Mouse (Mus musculus) forebrain, embryonic 13.5 days (tissue): ENCODE measurements around the gene Stxbp2. TPM values are rescaled to one million over a fixed set of nuclear protein-coding genes. Genes with fewer than 3 reads are reported as not detected.

Experiments
- ATAC-seq: fragments of 200-750 bp; cut with Nextera tagmentation; 2 replicates; pipeline ENCODE4 v1.8.0; 2017
- H3K27ac ChIP-seq: fragments of 300-500 bp; sonication (generic); 2 replicates; pipeline ENCODE4 v1.5.1; 2015; ENCODE audit warnings: inconsistent platforms, mild to moderate bottlenecking, moderate library complexity
- H3K27me3 ChIP-seq: fragments of 300-500 bp; sonication (generic); 2 replicates; pipeline ENCODE4 v1.6.1; 2015; ENCODE audit warnings: mild to moderate bottlenecking, inconsistent platforms
- H3K36me3 ChIP-seq: fragments of 300-500 bp; sonication (generic); 2 replicates; pipeline ENCODE4 v1.6.1; 2015; ENCODE audit warnings: mild to moderate bottlenecking, inconsistent platforms; ENCODE audit not compliant: poor library complexity, severe bottlenecking
- H3K4me1 ChIP-seq: fragments of 300-500 bp; sonication (generic); 2 replicates; pipeline ENCODE4 v1.6.1; 2015; ENCODE audit warnings: inconsistent platforms
- H3K4me2 ChIP-seq: fragments of 300-500 bp; sonication (generic); 2 replicates; pipeline ENCODE4 v1.6.1; 2015; ENCODE audit warnings: inconsistent platforms, mild to moderate bottlenecking, moderate library complexity
- H3K4me3 ChIP-seq: fragments of 300-500 bp; sonication (generic); 2 replicates; pipeline ENCODE4 v1.5.1; 2015; ENCODE audit warnings: mild to moderate bottlenecking, inconsistent platforms
- H3K9ac ChIP-seq: fragments of 300-500 bp; sonication (generic); 2 replicates; pipeline ENCODE4 v1.6.1; 2015; ENCODE audit warnings: mild to moderate bottlenecking, inconsistent platforms
- H3K9me3 ChIP-seq: fragments of 300-500 bp; sonication (generic); replicated peaks from 2 replicates; pipeline ENCODE4 v1.6.1; 2016; ENCODE audit warnings: inconsistent platforms
- WGBS: fragments of 180-500 bp; shearing (Covaris S2); methylation state at CpG from one replicate; pipeline ENCODE4 v1.1.7; 2015; 5-methylcytosine and 5-hydroxymethylcytosine counted together
- polyA plus RNA-seq: library from polyadenylated mRNA; unstranded; fragments of >200 nt; fragmentation: Nextera tagmentation; extraction: Ambion mirVana; gene quantifications from 2 replicates; pipeline ENCODE4 v1.2.1, GENCODE M21; 2015

Gene Stxbp2
- polyA plus RNA-seq, 1 experiment from 2014 or later: 35.7 TPM

DNA sequence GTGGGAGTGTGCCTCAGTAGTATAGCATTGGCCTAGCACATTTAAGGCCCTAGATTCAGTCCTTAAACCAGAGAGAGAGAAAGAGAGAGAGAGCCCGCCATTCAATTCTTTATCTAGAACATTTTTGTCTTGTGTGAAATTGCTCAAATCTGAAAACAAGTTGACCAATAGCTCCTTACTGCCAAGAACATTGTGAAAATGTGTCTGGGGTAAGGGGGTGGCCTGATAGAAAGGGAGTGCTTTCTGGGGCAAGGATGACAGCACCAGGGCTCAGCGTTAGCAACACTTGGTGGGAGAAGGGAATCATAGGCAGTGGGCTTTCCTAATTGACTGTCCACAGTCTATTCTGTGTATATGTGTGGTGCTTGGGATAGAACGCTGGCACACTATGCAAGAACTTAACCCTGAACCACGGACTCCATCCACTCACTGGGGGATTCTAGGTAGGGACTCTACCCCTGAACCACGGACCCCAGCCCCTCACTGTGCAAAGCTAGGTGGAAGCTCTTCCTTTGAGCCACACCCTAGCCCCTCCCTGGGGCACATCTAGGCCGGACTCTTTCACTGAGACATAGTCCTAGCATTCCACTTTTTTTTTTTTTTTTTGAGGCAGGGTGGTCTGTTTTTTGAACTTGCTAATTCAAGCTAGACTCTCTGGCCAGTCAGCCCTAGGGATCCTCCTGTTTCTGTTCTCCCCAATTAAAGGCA, 16.2 kb downstream of the Stxbp2 start:
- Histone ChIP-seq H3K27me3 (no peaks in the 10 kb centered on the region), H3K9me3 (no peaks in the 10 kb centered on the region), H3K4me2 (no peak overlapping the region), H3K4me3 (no peak overlapping the region), H3K27ac (no peak overlapping the region), H3K9ac (no peak overlapping the region), H3K4me1 (no peaks in the 10 kb centered on the region), H3K36me3 (no peaks in the 10 kb centered on the region)
- ATAC-seq: no peak
- WGBS: 86% methylated on average over 6 of the region's 6 CpGs

DNA sequence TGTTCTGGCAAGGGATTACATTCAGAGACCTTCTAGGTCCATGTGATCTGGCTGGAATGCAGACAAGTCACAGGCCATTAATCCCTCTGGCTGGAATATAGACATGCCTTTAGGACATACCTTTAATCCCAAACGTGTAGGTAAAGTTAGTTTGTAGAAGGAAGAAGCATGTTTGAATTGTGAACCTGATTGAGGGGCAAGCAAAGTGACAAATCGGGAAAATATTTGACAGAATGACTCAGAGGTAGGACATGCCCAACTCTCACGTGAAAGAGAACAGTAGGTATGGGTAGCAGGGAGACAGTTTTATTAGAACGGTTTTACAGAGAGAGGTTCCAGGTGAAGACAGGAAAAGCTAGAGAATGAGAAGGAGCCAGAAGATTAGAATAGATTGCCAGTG, 16.8 kb downstream of the Stxbp2 start:
- 81% methylated on average over 4 of the region's 4 CpGs for WGBS
- H3K27ac ChIP-seq: no peak overlapping the region
- H3K9me3 ChIP-seq: no peaks in the 10 kb centered on the region
- no peaks in the 10 kb centered on the region for H3K27me3 ChIP-seq
- H3K4me2 ChIP-seq: no peak overlapping the region
- no peak overlapping the region for H3K9ac ChIP-seq
- no peaks in the 10 kb centered on the region for H3K36me3 ChIP-seq
- no peaks in the 10 kb centered on the region for H3K4me1 ChIP-seq
- no peak overlapping the region for H3K4me3 ChIP-seq
- no peak for ATAC-seq

DNA sequence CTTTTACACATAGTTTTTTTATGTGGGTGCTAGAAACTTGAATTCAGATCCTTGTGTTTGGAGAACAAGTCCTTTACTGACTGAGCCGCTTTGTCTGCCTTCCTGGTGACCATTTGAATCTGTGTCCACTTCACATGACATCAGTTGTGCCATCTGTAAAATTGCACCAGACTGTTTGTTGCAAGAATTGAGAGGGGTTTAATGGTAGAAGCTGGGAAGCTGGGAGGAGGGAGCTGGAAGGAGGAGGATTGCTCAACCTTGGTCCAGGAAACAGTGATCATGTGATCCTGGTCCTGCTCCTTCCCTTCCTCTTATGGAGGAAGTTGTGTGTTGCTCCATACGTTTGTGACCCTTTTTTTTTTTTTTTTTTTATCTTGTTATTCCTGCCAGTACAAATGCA, 17.5 kb downstream of the Stxbp2 start:
- Histone ChIP-seq H3K9me3 (no peaks in the 10 kb centered on the region), H3K4me2 (no peak overlapping the region), H3K4me3 (no peak overlapping the region), H3K27me3 (no peaks in the 10 kb centered on the region), H3K36me3 (no peaks in the 10 kb centered on the region), H3K27ac (no peak overlapping the region), H3K4me1 (no peaks in the 10 kb centered on the region), H3K9ac (no peak overlapping the region)
- 85% methylated on average over 2 of the region's 2 CpGs for WGBS
- ATAC-seq: no peak

DNA sequence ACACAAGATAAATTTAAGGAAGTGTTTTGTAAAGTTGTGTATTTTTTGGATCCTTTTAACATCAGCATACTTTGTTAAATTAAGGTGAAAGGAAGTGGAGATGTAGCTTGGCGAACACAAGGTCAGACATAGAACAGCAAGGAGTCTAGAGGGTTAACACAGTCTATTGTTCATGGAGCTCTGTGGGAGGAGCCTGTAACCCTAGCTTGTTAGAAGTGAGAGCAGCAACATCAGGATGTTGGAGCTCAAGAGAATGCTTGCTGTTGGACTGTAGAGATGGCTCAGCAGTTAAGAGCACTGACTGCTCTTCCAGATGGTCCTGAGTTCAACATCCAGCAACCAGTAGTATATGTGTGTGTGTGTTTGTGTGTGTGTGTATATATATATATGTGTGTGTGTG, 18.2 kb downstream of the Stxbp2 start:
- H3K27ac ChIP-seq: no peak overlapping the region
- no peak for ATAC-seq
- WGBS: 35% methylated on average over 1 of the region's 1 CpGs

DNA sequence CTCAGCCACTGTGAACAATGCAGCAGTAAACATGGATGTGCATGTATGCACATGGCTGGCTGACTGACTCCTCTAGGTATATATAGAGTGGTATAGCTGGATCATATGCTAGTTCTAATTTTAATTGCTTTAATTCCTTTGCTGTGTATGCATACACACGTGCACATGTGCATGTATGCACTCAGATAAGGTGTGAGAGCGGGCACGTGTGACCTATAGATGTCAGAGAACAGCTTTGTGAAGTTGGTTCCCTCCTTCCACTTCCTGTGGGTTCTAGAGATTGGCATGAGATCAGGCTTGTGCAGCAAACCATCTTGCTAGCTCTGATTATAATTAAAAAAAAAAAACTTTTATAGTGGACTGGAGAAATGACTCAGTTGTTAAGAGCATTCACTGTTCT, 22.1 kb downstream of the Stxbp2 start:
- Histone ChIP-seq H3K4me1 (peaks cover 10% of the 10 kb centered on the region), H3K36me3 (no peaks in the 10 kb centered on the region), H3K9me3 (no peaks in the 10 kb centered on the region), H3K4me3 (no peak overlapping the region), H3K27me3 (no peaks in the 10 kb centered on the region), H3K27ac (no peak overlapping the region), H3K4me2 (no peak overlapping the region), H3K9ac (no peak overlapping the region)
- 67% methylated on average over 3 of the region's 3 CpGs for WGBS
- ATAC-seq: no peak

More for the DNA sequence above, 18.2 kb downstream of the Stxbp2 start:
- Histone ChIP-seq H3K4me1 (no peaks in the 10 kb centered on the region), H3K36me3 (no peaks in the 10 kb centered on the region), H3K4me3 (no peak overlapping the region), H3K27me3 (no peaks in the 10 kb centered on the region), H3K4me2 (no peak overlapping the region), H3K9ac (no peak overlapping the region), H3K9me3 (no peaks in the 10 kb centered on the region)

DNA sequence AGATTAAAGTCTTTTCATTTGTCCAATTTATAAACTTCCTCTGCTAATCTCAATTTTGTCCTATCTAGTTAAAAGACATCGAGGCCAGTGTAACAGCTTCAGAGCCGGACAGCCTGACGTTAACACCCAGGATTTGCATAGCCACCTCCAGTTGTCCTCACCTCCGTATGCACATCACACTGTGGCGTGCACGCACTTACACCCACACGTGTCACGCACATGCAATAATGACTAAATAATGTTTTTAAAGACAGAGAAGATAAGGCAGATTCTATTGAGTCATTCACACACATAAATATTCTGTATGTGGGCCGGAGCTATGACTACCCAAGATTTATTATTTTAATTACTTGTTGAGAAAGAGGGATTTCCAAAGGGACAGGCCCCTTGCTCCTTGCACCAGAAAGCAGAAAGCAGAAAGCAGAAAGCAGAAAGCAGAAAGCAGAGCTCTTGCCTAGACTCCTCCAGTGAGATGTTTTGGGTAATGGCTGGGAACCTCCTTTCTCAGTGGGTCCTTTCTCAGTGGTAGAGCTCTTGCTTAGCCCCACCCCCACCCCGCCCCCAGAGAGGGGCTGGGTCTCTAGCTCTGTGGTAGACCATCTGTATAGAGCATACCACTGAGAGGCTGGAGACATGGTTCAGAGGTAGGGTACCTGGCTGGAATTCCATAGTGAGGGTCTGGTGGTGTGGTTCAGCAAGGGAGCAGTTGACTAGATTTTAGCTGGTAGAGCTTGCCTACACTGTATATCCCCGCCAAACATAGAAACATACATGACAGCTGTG, 24.2 kb downstream of the Stxbp2 start:
- H3K4me1 ChIP-seq: peaks cover 10% of the 10 kb centered on the region
- no peak overlapping the region for H3K4me3 ChIP-seq
- H3K9ac ChIP-seq: no peak overlapping the region
- H3K36me3 ChIP-seq: no peaks in the 10 kb centered on the region
- no peaks in the 10 kb centered on the region for H3K27me3 ChIP-seq
- H3K4me2 ChIP-seq: no peak overlapping the region
- no peak overlapping the region for H3K27ac ChIP-seq
- ATAC-seq: no peak
- 78% methylated on average over 11 of the region's 11 CpGs for WGBS
- no peaks in the 10 kb centered on the region for H3K9me3 ChIP-seq

DNA sequence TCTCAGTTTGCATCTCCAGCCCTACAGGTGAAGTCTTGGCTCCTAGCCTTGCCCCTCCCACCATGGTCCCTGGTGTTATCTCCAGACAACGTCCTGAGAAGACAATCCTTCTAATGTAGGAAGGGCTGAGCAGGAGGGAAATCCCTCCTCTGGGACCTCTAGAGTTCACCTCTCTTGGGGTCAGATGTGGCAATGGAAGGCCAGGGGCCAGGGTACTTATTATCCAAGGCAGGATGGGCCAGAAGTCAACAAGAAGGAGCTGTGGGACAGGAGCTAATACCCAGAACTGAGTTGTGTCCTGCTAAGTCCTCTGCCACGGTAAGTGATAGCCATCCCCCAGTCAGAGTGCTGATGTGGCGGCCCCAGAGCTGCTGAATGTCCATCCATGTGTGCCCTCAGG, 24.8 kb downstream of the Stxbp2 start, which contains the start of gene Retn:
TSS of gene Retn (plus strand) at position 245 of the 400 bp plus-strand sequence.
- Histone ChIP-seq H3K36me3 (no peaks in the 10 kb centered on the region), H3K4me3 (no peak within 1 kb of the TSS), H3K27me3 (no peaks in the 10 kb centered on the region), H3K4me1 (peaks cover 10% of the 10 kb centered on the region), H3K9me3 (no peaks in the 10 kb centered on the region), H3K27ac (no peak within 1 kb of the TSS), H3K4me2 (no peak within 1 kb of the TSS), H3K9ac (no peak within 1 kb of the TSS)
- WGBS: 76% methylated on average over 3 of the region's 3 CpGs
- no peak for ATAC-seq

DNA sequence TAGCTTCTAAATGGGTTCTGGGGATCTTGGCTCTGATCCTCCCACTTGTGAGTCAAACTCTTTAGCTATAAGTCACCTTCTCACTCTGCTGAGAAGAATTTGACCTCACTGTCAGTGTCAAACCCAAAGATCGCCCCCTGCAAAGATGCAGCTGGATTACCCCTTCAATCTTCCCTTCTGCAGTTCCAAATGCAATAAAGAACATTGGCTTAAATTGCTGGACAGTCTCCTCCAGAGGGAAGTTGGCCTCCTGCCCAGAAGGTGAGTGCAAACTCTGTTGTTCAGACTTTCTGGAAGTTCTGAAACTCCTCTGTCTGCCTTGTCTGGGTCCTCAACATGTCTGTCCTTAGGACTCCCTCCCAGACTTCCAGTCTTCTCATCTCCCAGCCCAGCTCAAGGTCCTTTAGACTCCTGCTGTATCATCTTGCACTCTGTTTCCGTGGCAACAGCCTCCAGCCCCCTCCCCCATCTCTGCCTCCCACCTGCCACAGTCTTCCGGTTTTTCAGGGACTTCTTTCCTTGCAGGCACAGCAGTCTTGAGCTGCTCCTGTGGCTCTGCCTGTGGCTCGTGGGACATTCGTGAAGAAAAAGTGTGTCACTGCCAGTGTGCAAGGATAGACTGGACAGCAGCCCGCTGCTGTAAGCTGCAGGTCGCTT, 26.1 kb downstream of the Stxbp2 start:
- Histone ChIP-seq H3K9ac (peak overlapping the region; percentile 31; the same call in 1 of the 2 replicates), H3K4me1 (peaks cover 10% of the 10 kb centered on the region), H3K36me3 (no peaks in the 10 kb centered on the region), H3K4me2 (peak overlapping the region; percentile 31), H3K27ac (no peak overlapping the region), H3K27me3 (no peaks in the 10 kb centered on the region), H3K9me3 (no peaks in the 10 kb centered on the region), H3K4me3 (no peak overlapping the region)
- WGBS: 21% methylated on average over 7 of the region's 7 CpGs
- peak; percentile 50; the same call in 1 of the 2 replicates for ATAC-seq

DNA sequence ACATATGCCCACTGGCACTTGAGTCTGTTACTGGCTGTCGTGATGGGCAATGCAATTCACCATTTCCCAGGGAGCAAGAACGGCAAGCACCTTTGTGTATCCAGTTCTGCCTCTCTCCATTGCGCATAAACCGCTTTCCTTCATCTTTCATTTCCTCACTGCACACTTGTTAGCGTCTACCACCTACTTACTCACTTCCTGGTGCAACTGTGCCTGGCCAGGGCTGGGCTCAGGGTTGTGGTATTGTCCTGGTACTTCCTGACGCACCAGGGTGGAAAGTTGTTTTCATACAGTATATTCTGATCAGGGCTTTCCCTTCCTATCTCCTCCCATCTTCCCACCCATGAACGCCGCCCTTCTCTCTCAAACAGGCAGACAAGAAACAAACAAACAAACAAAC, 30.1 kb downstream of the Stxbp2 start:
- no peak for ATAC-seq
- no peaks in the 10 kb centered on the region for H3K36me3 ChIP-seq
- H3K4me2 ChIP-seq: no peak overlapping the region
- WGBS: 87% methylated on average over 8 of the region's 8 CpGs
- no peak overlapping the region for H3K27ac ChIP-seq
- no peak overlapping the region for H3K4me3 ChIP-seq
- no peak overlapping the region for H3K9ac ChIP-seq
- peaks cover 10% of the 10 kb centered on the region for H3K4me1 ChIP-seq
- H3K27me3 ChIP-seq: no peaks in the 10 kb centered on the region
- H3K9me3 ChIP-seq: no peaks in the 10 kb centered on the region

DNA sequence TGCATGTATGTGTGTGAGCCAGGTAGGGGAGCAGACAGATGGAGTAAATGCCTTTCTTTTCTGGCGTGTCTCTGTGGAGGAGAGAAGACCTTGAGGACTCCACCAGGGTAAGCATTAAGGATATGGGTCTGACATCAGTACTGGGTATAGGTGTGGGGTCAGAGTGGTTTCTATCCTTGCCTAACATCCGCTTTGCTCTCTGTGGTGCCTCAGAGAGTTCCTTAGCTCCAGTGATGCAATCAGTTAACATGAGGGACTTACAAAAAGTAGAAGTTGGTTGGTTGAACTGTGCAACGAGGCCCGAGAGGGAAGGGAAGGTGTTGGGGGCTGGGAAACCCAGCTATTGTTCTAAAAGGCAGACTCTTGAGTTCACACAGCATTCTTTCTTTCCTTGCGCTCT, 33.6 kb downstream of the Stxbp2 start:
- Histone ChIP-seq H3K27me3 (no peaks in the 10 kb centered on the region), H3K4me1 (no peaks in the 10 kb centered on the region), H3K27ac (no peak overlapping the region), H3K9ac (no peak overlapping the region), H3K9me3 (no peaks in the 10 kb centered on the region), H3K36me3 (no peaks in the 10 kb centered on the region), H3K4me2 (no peak overlapping the region), H3K4me3 (no peak overlapping the region)
- ATAC-seq: no peak
- WGBS: 58% methylated on average over 4 of the region's 5 CpGs

DNA sequence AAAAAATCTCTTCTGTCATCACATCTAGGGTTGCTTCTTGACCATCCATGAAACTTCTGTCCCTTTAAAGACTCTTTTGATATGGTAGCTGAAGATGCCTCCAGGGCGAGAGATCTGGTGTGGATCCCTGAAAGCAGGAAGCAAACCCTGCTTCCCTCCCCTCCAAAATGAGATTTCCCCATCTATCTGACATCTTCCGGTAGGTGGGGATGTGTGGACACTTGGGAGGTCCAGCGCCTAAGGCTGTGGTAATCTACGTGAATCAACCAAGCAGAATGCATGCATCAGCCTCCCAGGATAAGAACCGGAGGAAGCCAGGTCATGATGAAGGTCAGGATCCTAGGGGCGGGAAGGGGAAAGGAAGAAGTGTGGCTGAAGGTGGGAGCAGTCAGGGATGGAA, 34.8 kb downstream of the Stxbp2 start, which contains the start of gene Mcemp1:
TSS of gene Mcemp1 (plus strand) at position 248 of the 400 bp plus-strand sequence.
- no peaks in the 10 kb centered on the region for H3K4me1 ChIP-seq
- WGBS: 77% methylated on average over 6 of the region's 6 CpGs
- H3K9me3 ChIP-seq: no peaks in the 10 kb centered on the region
- no peak within 1 kb of the TSS for H3K27ac ChIP-seq
- H3K36me3 ChIP-seq: no peaks in the 10 kb centered on the region
- H3K4me3 ChIP-seq: no peak within 1 kb of the TSS
- no peak within 1 kb of the TSS for H3K9ac ChIP-seq
- no peak within 1 kb of the TSS for H3K4me2 ChIP-seq
- H3K27me3 ChIP-seq: no peaks in the 10 kb centered on the region
- ATAC-seq: no peak

DNA sequence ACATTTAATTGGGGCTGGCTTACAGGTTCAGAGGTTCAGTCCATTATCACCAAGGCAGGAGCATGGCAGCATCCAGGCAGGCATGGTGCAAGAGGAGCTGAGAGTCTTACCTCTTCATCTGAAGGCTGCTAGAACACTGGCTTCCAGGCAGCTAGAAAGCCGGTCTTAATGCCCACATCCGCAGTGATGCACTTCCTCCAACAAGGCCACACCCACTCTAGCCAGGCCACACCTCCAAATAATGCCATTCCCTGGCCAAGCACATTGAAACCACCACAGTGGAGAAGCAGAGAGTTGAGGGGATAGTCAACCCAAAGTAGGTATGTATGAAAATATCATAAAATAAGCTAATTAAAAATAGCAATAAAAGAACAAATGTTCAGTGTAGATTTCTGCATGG, 39.6 kb downstream of the Stxbp2 start:
- Histone ChIP-seq H3K4me2 (no peak overlapping the region), H3K9me3 (no peaks in the 10 kb centered on the region), H3K4me1 (peaks cover 6% of the 10 kb centered on the region), H3K9ac (no peak overlapping the region), H3K4me3 (no peak overlapping the region), H3K27ac (no peak overlapping the region), H3K27me3 (no peaks in the 10 kb centered on the region), H3K36me3 (no peaks in the 10 kb centered on the region)
- no peak for ATAC-seq
- WGBS: 80% methylated on average over 2 of the region's 2 CpGs
